Mouse (Mus musculus): ENCODE measurements around the gene Olfr1185-ps1. TPM values are rescaled to one million over a fixed set of nuclear protein-coding genes. Genes with fewer than 3 reads are reported as not detected.
"Not testable (repeated sequence)": the region's sequence is repeated elsewhere in the genome, so short reads cannot be mapped to it uniquely, and the experiment has no call there.

The Olfr1185-ps1 gene
- not detected in 2 replicates for polyA plus RNA-seq (2014; fragmentation: Nextera tagmentation; extraction: Ambion mirVana)

- Histone ChIP-seq H3K9ac (ENCODE audit: low read length) (no peak within 1 kb of the TSS), H3K4me2 (ENCODE audit: low read length) (no peak within 1 kb of the TSS), H3K9me3 (ENCODE audit: control insufficient read depth, low read length) (no peaks in the 10 kb centered on the region), H3K4me3 (ENCODE audit: control insufficient read depth in 1 of 2, insufficient read depth in 1 of 2, low read depth in 1 of 2, low read length in 2 of 2) (no peak within 1 kb of the TSS), H3K27me3 (ENCODE audit: control insufficient read depth, insufficient read depth, low read length) (no peaks in the 10 kb centered on the region), H3K4me1 (ENCODE audit: control insufficient read depth in 2 of 2, insufficient read depth in 2 of 2, low read length in 2 of 2) (no peaks in the 10 kb centered on the region), H3K36me3 (ENCODE audit: control insufficient read depth, insufficient read depth, low read length) (no peaks in the 10 kb centered on the region), H3K27ac (replicated peaks in 1 of 2; ENCODE audit: control insufficient read depth in 1 of 2, insufficient read depth in 1 of 2, low read depth in 2 of 2, low read length in 2 of 2) (no peak within 1 kb of the TSS)
- ATAC-seq (ENCODE audit: insufficient number of reproducible peaks, insufficient read depth, low FRiP score, low read depth): no peak
- 59% methylated on average over 2 of the region's 2 CpGs for WGBS
These were observed at the start of gene Olfr1185-ps1 for GRCm38 (mm10) chr2:88493020-88493419. TSS of gene Olfr1185-ps1 (plus strand) at chr2:88493320.

- no peaks in the 10 kb centered on the region for H3K36me3 ChIP-seq (ENCODE audit: control insufficient read depth, insufficient read depth, low read length)
These were observed 44.1 kb upstream of the Olfr1185-ps1 start, which contains the start of gene Gm13757 for GRCm38 (mm10) chr2:88449031-88449430. TSS of gene Gm13757 (minus strand) at chr2:88449131.

GRCm38 (mm10) chr2:88454567-88454966 is 38.6 kb upstream of the Olfr1185-ps1 start, which contains the start of gene Olfr1183:
TSS of gene Olfr1183 (plus strand) at chr2:88454867.
- not testable (repeated sequence) for H3K9ac ChIP-seq (ENCODE audit: low read length); H3K4me2 ChIP-seq (ENCODE audit: low read length); H3K4me1 ChIP-seq (ENCODE audit: control insufficient read depth in 2 of 2, insufficient read depth in 2 of 2, low read length in 2 of 2); ATAC-seq (ENCODE audit: insufficient number of reproducible peaks, insufficient read depth, low FRiP score, low read depth); H3K27me3 ChIP-seq (ENCODE audit: control insufficient read depth, insufficient read depth, low read length); H3K36me3 ChIP-seq (ENCODE audit: control insufficient read depth, insufficient read depth, low read length); H3K4me3 ChIP-seq (ENCODE audit: control insufficient read depth in 1 of 2, insufficient read depth in 1 of 2, low read depth in 1 of 2, low read length in 2 of 2); H3K9me3 ChIP-seq (ENCODE audit: control insufficient read depth, low read length); H3K27ac ChIP-seq (replicated peaks in 1 of 2; ENCODE audit: control insufficient read depth in 1 of 2, insufficient read depth in 1 of 2, low read depth in 2 of 2, low read length in 2 of 2)
- 86% methylated on average over 1 of the region's 1 CpGs for WGBS

More at GRCm38 (mm10) chr2:88449031-88449430, 44.1 kb upstream of the Olfr1185-ps1 start, which contains the start of gene Gm13757:
- WGBS: 80% methylated on average over 1 of the region's 1 CpGs
- no peak within 1 kb of the TSS for H3K9ac ChIP-seq (ENCODE audit: low read length)
- no peak within 1 kb of the TSS for H3K4me2 ChIP-seq (ENCODE audit: low read length)
- H3K4me1 ChIP-seq (ENCODE audit: control insufficient read depth in 2 of 2, insufficient read depth in 2 of 2, low read length in 2 of 2): no peaks in the 10 kb centered on the region
- H3K27me3 ChIP-seq (ENCODE audit: control insufficient read depth, insufficient read depth, low read length): no peaks in the 10 kb centered on the region
- H3K9me3 ChIP-seq (ENCODE audit: control insufficient read depth, low read length): no peaks in the 10 kb centered on the region
- ATAC-seq (ENCODE audit: insufficient number of reproducible peaks, insufficient read depth, low FRiP score, low read depth): no peak
- no peak within 1 kb of the TSS for H3K4me3 ChIP-seq (ENCODE audit: control insufficient read depth in 1 of 2, insufficient read depth in 1 of 2, low read depth in 1 of 2, low read length in 2 of 2)
- no peak within 1 kb of the TSS for H3K27ac ChIP-seq (replicated peaks in 1 of 2; ENCODE audit: control insufficient read depth in 1 of 2, insufficient read depth in 1 of 2, low read depth in 2 of 2, low read length in 2 of 2)

- Histone ChIP-seq H3K27ac (replicated peaks in 1 of 2; ENCODE audit: control insufficient read depth in 1 of 2, insufficient read depth in 1 of 2, low read depth in 2 of 2, low read length in 2 of 2) (no peak within 1 kb of the TSS), H3K36me3 (ENCODE audit: control insufficient read depth, insufficient read depth, low read length) (no peaks in the 10 kb centered on the region), H3K4me1 (ENCODE audit: control insufficient read depth in 2 of 2, insufficient read depth in 2 of 2, low read length in 2 of 2) (no peaks in the 10 kb centered on the region), H3K27me3 (ENCODE audit: control insufficient read depth, insufficient read depth, low read length) (no peaks in the 10 kb centered on the region), H3K4me2 (ENCODE audit: low read length) (no peak within 1 kb of the TSS), H3K9ac (ENCODE audit: low read length) (no peak within 1 kb of the TSS), H3K4me3 (ENCODE audit: control insufficient read depth in 1 of 2, insufficient read depth in 1 of 2, low read depth in 1 of 2, low read length in 2 of 2) (no peak within 1 kb of the TSS), H3K9me3 (ENCODE audit: control insufficient read depth, low read length) (no peaks in the 10 kb centered on the region)
- 69% methylated on average over 2 of the region's 2 CpGs for WGBS
- ATAC-seq (ENCODE audit: insufficient number of reproducible peaks, insufficient read depth, low FRiP score, low read depth): no peak
These were observed 9.8 kb upstream of the Olfr1185-ps1 start, which contains the start of gene Olfr1184 for GRCm38 (mm10) chr2:88483298-88483697. TSS of gene Olfr1184 (plus strand) at chr2:88483598.

GRCm38 (mm10) chr2:88518251-88518650 is 25.1 kb downstream of the Olfr1185-ps1 start, which contains the start of gene Olfr1186:
TSS of gene Olfr1186 (plus strand) at chr2:88518551.
- Histone ChIP-seq H3K36me3 (ENCODE audit: control insufficient read depth, insufficient read depth, low read length) (no peaks in the 10 kb centered on the region), H3K27me3 (ENCODE audit: control insufficient read depth, insufficient read depth, low read length) (no peaks in the 10 kb centered on the region), H3K4me2 (ENCODE audit: low read length) (no peak within 1 kb of the TSS), H3K27ac (replicated peaks in 1 of 2; ENCODE audit: control insufficient read depth in 1 of 2, insufficient read depth in 1 of 2, low read depth in 2 of 2, low read length in 2 of 2) (no peak within 1 kb of the TSS), H3K9me3 (ENCODE audit: control insufficient read depth, low read length) (no peaks in the 10 kb centered on the region), H3K4me3 (ENCODE audit: control insufficient read depth in 1 of 2, insufficient read depth in 1 of 2, low read depth in 1 of 2, low read length in 2 of 2) (no peak within 1 kb of the TSS), H3K4me1 (ENCODE audit: control insufficient read depth in 2 of 2, insufficient read depth in 2 of 2, low read length in 2 of 2) (no peaks in the 10 kb centered on the region), H3K9ac (ENCODE audit: low read length) (no peak within 1 kb of the TSS)
- ATAC-seq (ENCODE audit: insufficient number of reproducible peaks, insufficient read depth, low FRiP score, low read depth): no peak
- 62% methylated on average over 2 of the region's 2 CpGs for WGBS

- H3K4me3 ChIP-seq (ENCODE audit: control insufficient read depth in 1 of 2, insufficient read depth in 1 of 2, low read depth in 1 of 2, low read length in 2 of 2): no peak overlapping the region
- no peak overlapping the region for H3K27ac ChIP-seq (replicated peaks in 1 of 2; ENCODE audit: control insufficient read depth in 1 of 2, insufficient read depth in 1 of 2, low read depth in 2 of 2, low read length in 2 of 2)
- H3K9me3 ChIP-seq (ENCODE audit: control insufficient read depth, low read length): no peaks in the 10 kb centered on the region
- ATAC-seq (ENCODE audit: insufficient number of reproducible peaks, insufficient read depth, low FRiP score, low read depth): no peak
- no peaks in the 10 kb centered on the region for H3K4me1 ChIP-seq (ENCODE audit: control insufficient read depth in 2 of 2, insufficient read depth in 2 of 2, low read length in 2 of 2)
- H3K36me3 ChIP-seq (ENCODE audit: control insufficient read depth, insufficient read depth, low read length): no peaks in the 10 kb centered on the region
- no peak overlapping the region for H3K9ac ChIP-seq (ENCODE audit: low read length)
- H3K4me2 ChIP-seq (ENCODE audit: low read length): no peak overlapping the region
- 60% methylated on average over 3 of the region's 3 CpGs for WGBS
- H3K27me3 ChIP-seq (ENCODE audit: control insufficient read depth, insufficient read depth, low read length): no peaks in the 10 kb centered on the region
These were observed 32.6 kb downstream of the Olfr1185-ps1 start for GRCm38 (mm10) chr2:88525720-88526119.

Other genes with a start within 250 kb of the Olfr1185-ps1 start
- gene Olfr1173, start 213.4 kb upstream of the Olfr1185-ps1 start, polyA plus RNA-seq (2014; fragmentation: Nextera tagmentation; extraction: Ambion mirVana): not detected in 2 replicates
- not detected in 2 replicates for gene Olfr1174-ps, start 178.2 kb upstream of the Olfr1185-ps1 start, polyA plus RNA-seq (2014; fragmentation: Nextera tagmentation; extraction: Ambion mirVana)
- gene Olfr1175-ps, start 166.1 kb upstream of the Olfr1185-ps1 start, polyA plus RNA-seq (2014; fragmentation: Nextera tagmentation; extraction: Ambion mirVana): not detected in 2 replicates
- not detected in 2 replicates for gene Olfr1176, start 156.6 kb upstream of the Olfr1185-ps1 start, polyA plus RNA-seq (2014; fragmentation: Nextera tagmentation; extraction: Ambion mirVana)
- not detected in 2 replicates for gene Olfr1177-ps, start 146.8 kb upstream of the Olfr1185-ps1 start, polyA plus RNA-seq (2014; fragmentation: Nextera tagmentation; extraction: Ambion mirVana)
- not detected in 2 replicates for gene Olfr1178, start 106.3 kb upstream of the Olfr1185-ps1 start, polyA plus RNA-seq (2014; fragmentation: Nextera tagmentation; extraction: Ambion mirVana)
- not detected in 2 replicates for gene Olfr1179, start 86.9 kb upstream of the Olfr1185-ps1 start, polyA plus RNA-seq (2014; fragmentation: Nextera tagmentation; extraction: Ambion mirVana)
- gene Olfr1180, start 74.2 kb upstream of the Olfr1185-ps1 start, polyA plus RNA-seq (2014; fragmentation: Nextera tagmentation; extraction: Ambion mirVana): not detected in 2 replicates
- gene Olfr1181, start 67.1 kb upstream of the Olfr1185-ps1 start, polyA plus RNA-seq (2014; fragmentation: Nextera tagmentation; extraction: Ambion mirVana): not detected in 2 replicates
- gene Gm13757, start 44.2 kb upstream of the Olfr1185-ps1 start, polyA plus RNA-seq (2014; fragmentation: Nextera tagmentation; extraction: Ambion mirVana): not detected in 2 replicates
- gene Olfr1183, start 38.5 kb upstream of the Olfr1185-ps1 start, polyA plus RNA-seq (2014; fragmentation: Nextera tagmentation; extraction: Ambion mirVana): not detected in 2 replicates
- not detected in 2 replicates for gene Olfr1184, start 9.7 kb upstream of the Olfr1185-ps1 start, polyA plus RNA-seq (2014; fragmentation: Nextera tagmentation; extraction: Ambion mirVana)
- not detected in 2 replicates for gene Olfr1186, start 25.2 kb downstream of the Olfr1185-ps1 start, polyA plus RNA-seq (2014; fragmentation: Nextera tagmentation; extraction: Ambion mirVana)
- not detected in 2 replicates for gene Olfr1188, start 63.6 kb downstream of the Olfr1185-ps1 start, polyA plus RNA-seq (2014; fragmentation: Nextera tagmentation; extraction: Ambion mirVana)
- gene Olfr1189, start 93.1 kb downstream of the Olfr1185-ps1 start, polyA plus RNA-seq (2014; fragmentation: Nextera tagmentation; extraction: Ambion mirVana): not detected in 2 replicates
- not detected in 2 replicates for gene Olfr1191-ps1, start 147.2 kb downstream of the Olfr1185-ps1 start, polyA plus RNA-seq (2014; fragmentation: Nextera tagmentation; extraction: Ambion mirVana)
- not detected in 2 replicates for gene Olfr1192-ps1, start 155.2 kb downstream of the Olfr1185-ps1 start, polyA plus RNA-seq (2014; fragmentation: Nextera tagmentation; extraction: Ambion mirVana)
- gene Olfr1193, start 182.3 kb downstream of the Olfr1185-ps1 start, polyA plus RNA-seq (2014; fragmentation: Nextera tagmentation; extraction: Ambion mirVana): not detected in 2 replicates
- not detected in 2 replicates for gene Olfr1195, start 195.9 kb downstream of the Olfr1185-ps1 start, polyA plus RNA-seq (2014; fragmentation: Nextera tagmentation; extraction: Ambion mirVana)
- gene Olfr1196, start 211.3 kb downstream of the Olfr1185-ps1 start, polyA plus RNA-seq (2014; fragmentation: Nextera tagmentation; extraction: Ambion mirVana): not detected in 2 replicates
- not detected in 2 replicates for gene Olfr1197, start 239.0 kb downstream of the Olfr1185-ps1 start, polyA plus RNA-seq (2014; fragmentation: Nextera tagmentation; extraction: Ambion mirVana)

Measured in heart, embryonic 14.5 days (tissue).